Mouse (Mus musculus) A20 (cell line): Measurements from ENCODE around the gene Gm28557.
A peak's percentile ranks its signal among the peaks of the same experiment; 100 is the strongest.
"Not testable (repeated sequence)": the region's sequence is repeated elsewhere in the genome, so short reads cannot be mapped to it uniquely, and the experiment has no call there.

Source experiments
- DNase-seq: peaks from one replicate; pipeline ENCODE4 v3.0.0-alpha.2; 2011; ENCODE audit warnings: low read depth, low spot score

Gm28557 gene

DNA sequence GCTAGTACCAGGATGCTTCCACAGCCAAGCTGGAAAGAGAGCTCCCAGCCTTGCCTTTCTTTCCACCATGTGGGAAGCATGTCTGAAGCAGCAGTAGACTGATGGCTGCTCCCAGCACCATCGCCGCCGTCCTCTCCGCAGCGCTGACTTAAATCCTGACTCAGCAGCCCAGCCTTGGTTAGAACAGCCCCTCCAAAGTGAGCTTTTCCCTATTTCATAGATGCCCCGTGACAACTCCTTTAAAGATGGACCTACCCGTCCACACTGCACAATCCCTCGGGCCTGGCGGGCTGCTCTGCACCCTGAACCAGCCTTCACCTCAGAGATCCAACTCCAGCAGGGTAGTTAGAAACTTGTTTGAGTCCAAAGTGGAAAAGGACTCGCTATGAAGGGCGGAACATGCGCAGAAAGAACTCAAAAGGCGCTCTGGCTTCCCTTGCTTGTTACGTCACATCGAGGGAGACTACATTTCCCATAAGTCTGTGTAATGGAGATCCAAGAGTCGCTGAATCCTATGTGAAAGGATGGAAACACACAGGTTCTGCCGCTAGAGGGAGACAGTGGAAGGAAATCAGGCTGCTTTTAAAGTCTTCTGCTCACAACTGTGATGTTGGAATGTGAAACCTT, at the start of gene Gm28557:
Gene Gm28557 (minus strand): TSS at position 411 of the 627 bp plus-strand sequence.
- DNase-seq: peak; percentile 97

DNA sequence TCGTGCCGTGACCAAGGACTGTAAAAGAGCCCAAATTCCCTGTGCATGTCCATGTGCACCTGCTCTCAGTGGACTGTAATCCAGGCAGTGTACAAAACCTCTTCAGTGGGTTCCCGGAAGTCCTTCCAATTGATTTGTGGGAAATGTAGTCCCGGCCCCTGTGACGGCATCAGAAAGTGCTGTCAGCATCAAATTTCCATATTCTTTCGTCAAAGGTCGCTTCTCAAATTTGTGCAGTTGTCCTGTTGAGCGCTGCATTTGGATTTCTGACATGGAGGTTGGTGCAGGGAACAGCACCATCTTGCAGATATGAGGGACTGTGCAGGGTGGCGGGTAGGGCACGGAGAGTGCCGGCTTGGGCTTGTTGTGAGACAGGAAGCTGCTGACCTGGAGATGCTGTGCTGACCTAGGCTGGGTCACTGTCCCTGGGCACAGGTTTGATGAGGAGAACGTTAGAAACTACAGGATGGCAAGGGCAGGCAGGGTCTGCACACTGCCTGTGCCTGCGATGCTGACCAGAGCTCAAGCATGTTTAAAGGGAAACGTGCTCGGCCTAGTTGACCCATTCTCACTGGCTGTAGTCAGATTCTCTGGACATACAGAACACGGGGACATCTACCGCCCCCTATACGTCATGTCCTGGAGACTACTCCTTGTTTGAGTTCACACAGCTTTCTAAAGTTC, 19.8 kb upstream of the Gm28557 start:
- peak; percentile 79 for DNase-seq

DNA sequence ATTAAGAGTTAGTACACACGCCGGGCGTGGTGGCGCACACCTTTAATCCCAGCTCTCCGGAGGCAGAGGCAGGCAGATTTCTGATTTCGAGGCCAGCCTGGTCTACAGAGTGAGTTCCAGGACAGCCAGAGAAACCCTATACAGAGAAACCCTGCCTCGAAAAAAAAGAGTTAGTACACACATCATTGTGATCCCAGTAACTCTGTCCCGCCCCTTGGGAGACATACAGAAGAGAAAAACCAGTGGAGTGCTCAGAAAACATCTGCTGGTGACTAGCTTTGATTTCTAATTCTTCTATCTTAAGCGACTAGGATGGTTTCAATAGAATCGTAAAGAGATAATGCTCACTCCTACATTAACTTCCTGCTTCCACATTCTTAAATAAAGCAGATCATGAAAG, 19.1 kb upstream of the Gm28557 start:
- not testable (repeated sequence) for DNase-seq

DNA sequence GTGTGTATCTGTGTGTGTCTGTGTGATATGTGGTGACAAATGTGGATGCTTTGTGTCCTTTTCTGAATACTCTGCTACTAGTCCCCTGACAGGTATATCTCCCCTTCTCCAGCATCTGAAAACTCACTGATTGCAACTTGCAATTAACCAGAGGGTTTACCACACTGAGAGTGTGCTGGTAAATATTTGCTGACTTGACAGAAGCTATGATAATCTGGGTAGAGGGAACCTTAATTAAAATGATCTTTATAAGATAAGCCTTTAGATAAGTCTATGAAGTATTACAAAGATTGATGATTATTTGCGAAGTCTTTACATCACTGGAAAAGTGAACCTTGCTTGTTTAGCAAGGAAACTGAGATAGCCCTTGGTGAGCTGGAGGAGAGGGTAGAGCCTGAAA, 16.1 kb upstream of the Gm28557 start:
- no peak for DNase-seq

DNA sequence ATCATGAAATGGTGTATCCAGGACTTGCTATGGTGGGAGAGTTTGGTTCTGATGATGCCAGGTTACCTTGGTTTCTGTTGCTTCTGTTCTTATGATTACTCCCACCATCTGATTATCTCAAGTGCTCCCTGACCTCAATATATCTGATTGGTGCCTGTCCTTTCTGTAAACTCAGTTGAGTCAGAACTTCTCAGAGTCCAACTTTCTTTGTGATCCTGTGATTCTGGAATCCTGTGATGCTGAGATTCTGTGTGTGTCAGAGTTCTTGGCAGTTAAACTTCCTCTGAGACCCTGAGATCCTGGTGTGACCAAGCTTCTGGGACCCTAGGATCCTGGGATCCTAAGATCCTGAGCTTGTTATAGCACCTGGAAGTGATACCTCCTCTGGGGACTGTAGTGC, 13.0 kb upstream of the Gm28557 start, which contains the start of gene Zfp759:
Gene Zfp759 (plus strand): TSS at position 301 of the 400 bp plus-strand sequence.
- DNase-seq: not testable (repeated sequence)

DNA sequence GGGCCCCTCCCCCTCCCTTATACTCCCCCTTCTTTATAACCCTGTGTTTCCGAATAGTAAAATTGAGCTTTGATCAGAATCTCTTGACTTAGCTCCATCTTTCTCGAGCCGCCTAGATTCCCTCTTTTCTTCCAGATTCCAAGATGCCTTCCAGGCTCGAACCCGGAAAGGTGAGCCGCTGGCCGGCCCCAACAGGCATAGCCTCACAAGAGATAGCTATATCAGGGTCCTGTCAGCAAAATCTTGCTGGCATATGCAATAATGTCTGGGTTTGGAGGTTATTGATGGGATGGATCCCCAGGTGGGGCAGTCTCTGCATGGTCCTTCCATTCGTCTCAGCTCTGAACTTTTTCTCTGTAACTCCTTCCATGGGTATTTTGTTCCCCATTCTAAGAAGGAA, 7.8 kb upstream of the Gm28557 start, which contains the start of gene Rslcan18:
Gene Rslcan18 (minus strand): TSS at position 101 of the 400 bp plus-strand sequence.
- DNase-seq: not testable (repeated sequence)

DNA sequence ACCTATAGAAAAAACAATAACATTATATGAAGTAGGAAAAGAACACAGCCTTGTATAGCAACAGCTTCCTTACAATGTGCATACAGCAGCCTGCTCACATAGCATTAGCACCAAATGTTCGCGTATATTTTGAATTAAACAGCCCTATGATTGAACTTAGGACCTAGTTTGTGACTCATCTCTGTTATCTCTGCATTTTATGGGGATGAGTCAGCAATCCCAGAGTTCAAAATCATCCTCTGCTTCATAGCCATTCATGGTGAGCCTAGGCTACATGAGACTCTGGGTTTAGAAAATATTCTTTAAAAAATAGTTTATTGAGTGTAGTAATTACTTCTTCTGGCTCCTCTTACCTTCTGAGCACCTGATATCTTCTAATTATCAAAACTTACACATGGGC, 4.9 kb upstream of the Gm28557 start:
- no peak for DNase-seq

DNA sequence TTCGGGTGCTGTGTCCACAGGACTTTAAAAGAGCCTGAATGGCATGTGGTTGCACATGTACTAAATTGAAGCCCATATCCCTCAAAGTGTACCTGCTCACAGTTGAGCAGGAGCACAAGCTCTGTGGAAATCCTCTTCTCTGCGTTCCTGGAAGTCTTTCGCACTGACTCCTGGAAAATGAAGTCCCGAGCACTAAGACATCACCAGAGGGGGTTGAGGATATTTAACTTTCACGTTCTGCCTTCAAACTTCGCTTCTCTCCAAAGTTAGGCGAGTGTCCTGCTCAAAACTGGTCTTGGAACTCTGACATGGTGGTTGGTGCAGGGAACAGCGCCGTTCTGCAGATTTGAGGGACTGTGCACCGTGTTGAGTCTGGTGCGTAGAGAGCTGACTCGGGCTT, 3.7 kb upstream of the Gm28557 start:
- DNase-seq: no peak

DNA sequence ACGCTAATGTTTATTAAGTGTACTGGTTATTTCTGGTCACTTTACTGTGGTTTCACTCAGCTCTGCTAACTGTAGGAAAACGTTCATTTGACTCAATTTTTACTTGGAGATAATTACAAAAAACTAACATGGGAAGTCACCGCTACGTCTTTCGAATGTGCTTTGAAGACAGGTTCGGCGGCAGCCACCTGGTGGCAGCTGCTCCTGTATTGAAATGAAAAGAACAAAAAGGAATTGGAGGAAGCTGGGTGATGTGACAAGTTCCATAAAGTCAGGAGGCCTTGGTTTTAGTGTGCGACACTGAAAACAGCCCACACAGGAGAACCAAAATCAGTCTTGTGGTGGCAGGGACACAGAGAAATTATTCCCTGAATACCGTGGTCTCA, 410 bp upstream of the Gm28557 start:
- DNase-seq: no peak

DNA sequence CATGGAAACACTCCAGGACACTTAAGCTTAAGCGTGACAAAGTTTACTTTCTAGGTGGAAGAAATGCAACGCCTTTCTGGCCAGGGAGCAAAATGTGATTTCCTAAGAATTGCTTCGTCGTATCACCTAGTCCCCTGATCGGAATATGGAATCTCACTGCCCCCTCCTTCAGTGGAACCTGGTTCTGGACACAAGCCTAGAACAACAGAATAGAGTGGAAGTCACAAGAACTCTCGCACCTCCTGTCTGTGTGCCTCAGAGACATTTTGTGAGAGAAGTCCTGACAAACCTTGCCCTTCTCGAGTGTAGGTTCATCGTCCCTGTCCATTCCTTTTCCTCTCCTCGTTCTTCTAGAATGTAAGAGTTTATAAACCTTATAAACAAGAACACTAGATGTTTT, 723 bp downstream of the Gm28557 start:
- no peak for DNase-seq

DNA sequence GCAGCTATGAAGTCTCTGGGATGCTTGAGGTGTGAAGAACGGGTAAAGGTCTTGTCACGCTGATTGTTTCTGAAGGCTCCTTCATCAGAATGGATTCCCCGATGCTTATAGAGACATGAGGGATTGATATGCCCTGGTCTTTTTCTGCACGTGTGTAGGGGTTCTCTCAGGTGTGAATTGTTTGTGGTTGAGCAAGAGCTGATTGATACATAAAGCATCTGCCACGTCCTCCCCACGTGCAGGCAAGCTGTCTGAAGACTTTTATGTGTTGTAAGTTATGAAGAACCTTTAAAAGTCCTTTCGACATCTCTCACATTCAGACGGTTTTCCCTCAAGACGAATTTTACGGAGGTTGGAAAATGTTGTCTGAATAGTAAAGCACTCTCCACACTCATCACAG, 10.5 kb downstream of the Gm28557 start, which contains the start of gene Zfp708:
Gene Zfp708 (minus strand): TSS at position 101 of the 400 bp plus-strand sequence.
- DNase-seq: no peak

DNA sequence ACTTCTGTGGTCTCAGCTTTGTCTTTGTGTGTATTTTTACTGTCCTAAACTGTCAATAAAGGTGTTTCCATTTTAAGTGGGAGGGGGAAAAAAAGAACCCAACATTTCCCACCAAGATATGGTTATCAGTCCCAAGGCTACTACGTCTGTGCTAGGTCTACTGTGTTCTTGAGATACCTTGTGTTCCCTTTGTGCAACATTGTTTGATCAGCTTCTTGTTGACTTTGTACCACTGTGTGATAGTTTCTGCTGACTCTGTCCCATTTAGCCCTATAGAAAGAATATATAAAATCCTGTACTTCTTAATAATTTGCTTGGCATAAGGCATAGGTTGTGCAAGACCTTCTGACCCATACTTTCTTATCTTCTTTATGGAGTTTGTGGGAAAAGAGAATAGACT, 18.2 kb downstream of the Gm28557 start:
- no peak for DNase-seq

DNA sequence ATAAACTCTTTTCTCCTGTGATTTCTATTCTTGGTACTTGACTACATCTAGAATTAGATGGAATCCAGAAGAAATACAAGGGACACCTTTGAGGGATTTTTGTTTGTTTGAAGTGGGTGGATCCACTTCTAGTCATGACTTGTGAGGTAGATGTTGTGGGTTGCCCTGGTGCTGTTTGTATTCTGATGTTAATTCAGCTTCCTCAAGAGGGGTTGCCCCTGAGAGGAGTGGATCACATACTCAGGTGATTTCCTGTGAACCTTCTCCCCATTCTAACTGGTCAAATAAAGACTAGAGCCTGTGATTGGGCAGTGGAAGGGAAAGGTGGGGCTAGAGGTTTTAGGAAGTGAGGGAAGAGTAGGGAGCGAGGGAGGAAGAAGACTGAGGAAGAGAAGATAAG, 26.5 kb downstream of the Gm28557 start:
- DNase-seq: no peak

DNA sequence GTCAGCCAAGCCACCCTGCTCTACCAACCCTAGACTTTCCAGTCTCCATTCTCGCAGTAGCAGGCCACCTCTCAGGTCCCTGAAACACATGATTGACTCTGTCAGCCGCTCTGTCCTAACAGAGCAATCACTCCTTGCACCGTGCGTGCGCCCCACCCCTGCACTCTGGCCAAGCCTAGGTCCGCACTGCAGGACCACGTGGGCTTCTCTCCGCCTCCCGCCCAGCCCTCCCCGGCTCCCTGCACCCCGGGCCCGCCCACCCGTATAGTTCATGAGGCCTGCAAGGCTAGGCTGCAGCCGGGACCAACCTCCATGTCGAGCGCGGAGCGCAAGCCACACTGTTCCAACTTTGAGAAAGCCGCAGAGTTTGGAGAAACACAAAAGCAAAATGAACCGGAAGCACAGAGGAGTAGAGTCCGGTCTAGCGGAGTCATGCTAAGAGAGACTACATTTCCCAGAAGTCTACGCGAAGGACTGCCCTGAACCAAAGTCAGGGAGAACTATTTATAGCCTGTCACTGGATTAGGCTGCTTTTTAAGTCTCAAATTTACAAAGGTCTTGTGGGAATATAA, 27.2 kb downstream of the Gm28557 start:
- no peak for DNase-seq

DNA sequence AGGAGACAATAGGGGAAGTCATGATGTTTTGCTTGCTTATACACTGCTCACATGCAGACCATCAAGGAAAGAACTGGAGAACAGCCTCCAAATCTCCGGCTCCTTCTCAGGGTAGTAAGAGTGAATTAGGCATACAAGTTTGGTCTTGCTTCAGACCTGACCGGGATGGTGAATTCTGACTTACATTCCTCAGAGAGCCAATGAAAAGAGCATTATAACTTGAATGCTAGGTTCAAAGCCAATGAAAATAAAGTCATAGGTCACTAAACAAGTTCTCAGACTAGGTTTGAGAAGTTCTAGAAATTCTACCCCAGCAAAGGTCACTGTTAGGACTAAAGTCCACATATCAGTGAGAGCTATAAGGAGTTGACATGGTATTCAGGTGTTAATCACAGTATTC, 31.2 kb downstream of the Gm28557 start:
- no peak for DNase-seq

DNA sequence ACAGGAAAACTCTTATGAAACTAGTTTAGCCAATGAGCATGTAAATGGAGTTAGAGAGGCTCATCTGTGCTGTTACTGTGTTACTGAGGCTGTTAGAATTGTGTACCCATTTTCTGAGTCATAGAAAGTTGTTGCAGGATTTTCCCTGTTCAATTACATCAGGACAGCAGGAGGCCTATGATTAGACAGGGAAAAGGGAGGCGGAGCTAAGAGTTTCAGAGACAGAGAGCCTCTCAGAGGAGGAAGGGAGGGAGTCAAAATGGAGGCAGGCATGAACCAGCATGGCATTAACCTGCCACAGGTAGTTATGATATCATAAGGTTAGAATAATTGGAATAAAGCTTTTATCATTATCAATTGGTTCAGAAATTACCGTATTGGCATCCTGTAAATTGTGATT, 35.6 kb downstream of the Gm28557 start:
- no peak for DNase-seq

DNA sequence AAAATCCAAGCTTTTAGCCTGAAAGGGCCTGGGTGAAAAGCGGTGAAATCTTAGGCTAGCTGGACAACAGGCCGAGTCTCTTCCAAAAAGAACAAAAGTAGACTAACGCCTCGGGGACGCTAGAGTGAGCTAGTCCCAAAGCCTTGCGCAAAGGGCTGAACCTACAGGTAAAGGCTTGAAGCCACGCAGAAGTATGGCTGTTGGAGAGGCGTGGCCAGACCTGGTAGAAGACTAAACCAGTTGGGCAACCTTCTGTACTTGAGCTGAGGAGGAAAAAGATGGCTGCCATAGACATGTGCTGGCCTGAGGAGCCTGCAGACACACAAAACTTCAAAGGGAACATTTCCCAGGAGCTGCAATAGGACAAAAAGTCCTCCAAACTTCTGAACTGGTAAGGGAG, 43.0 kb downstream of the Gm28557 start:
- DNase-seq: no peak

DNA sequence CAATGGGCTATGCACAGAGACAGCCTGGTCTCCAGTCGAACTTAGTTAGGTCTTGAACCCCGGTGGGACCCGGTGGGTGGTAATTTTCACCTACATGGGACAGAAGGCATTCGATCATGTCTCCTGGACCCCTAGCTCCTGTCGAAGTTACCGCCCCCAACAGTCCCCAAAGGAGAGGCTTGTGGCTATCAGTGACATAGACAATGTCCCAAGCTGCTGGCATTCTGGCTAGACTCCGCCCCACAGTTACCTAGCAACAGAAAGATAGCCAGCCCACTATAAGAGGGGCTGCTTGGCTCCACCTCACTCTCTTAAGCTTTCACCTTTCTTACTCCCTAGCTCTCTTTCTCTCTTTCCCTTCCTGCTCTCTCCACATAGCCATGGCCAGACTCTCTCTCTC, 46.0 kb downstream of the Gm28557 start:
- no peak for DNase-seq

DNA sequence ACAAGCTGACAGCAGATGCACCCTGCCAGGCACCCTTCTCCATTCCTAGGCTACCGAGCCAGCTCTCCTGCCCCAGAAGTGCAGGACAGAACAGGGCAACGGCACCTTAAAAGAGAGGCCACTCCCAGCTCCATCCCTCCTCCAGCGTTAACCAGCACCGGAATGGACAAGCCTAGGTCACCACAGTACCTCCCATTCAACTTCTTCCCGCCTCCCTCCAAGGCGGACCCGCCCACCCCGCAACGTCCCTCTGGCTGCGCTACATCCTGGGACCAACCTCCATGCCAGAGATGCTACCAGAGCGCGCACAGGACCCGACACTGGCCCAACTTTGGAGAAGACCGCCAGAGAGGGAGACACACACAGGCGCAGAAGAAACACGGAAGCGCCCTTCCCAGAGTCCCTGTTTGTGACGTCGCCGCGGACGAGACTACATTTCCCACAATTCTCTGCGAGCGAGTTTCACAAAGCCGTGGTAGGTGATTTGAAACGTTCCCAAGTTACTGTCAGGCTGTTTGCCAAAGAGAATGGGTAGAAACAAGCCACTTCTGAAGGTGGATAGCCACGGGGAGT, 47.5 kb downstream of the Gm28557 start, which contains the start of gene Zfp712:
Gene Zfp712 (minus strand): TSS at position 385 of the 573 bp plus-strand sequence.
- peak; percentile 93 for DNase-seq

DNA sequence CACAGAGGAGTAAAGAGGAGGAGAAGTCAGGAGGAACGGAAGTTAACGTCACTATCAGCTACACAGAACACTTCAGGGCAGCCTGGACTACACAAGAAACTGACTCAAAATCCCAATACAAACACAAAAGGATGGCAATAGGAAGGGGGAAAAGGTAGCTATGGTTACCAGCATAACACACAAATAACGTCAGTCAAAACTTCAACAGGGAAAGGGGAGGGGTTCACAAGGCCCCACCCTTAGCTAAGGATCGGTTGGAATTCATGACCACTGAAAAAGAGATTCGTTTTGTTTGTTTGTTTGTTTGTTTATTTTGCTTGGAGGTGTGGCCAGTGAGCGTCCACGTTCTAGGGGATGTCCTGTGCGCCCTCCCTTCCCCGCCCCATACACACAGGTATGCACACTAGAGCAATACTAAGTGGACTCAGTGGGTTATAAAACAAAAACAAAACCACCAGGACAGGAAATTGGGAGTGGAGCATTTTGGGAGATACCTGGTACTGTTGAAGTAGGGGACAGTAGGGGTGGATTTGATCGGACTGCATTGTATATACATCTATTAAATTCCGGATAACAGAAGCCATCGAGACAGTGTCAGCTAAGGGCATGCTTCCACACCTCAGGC, 48.1 kb downstream of the Gm28557 start:
- DNase-seq: no peak
